Mouse (Mus musculus): ENCODE results near the gene Pde4dip. TPM values are rescaled to one million over a fixed set of nuclear protein-coding genes. Genes with fewer than 3 reads are reported as not detected.

The Pde4dip gene
- total RNA-seq (2015) (4.7 and 4.8 TPM in 2 replicates), total RNA-seq (2017) (6.7 and 7.8 TPM in 2 replicates)

DNA sequence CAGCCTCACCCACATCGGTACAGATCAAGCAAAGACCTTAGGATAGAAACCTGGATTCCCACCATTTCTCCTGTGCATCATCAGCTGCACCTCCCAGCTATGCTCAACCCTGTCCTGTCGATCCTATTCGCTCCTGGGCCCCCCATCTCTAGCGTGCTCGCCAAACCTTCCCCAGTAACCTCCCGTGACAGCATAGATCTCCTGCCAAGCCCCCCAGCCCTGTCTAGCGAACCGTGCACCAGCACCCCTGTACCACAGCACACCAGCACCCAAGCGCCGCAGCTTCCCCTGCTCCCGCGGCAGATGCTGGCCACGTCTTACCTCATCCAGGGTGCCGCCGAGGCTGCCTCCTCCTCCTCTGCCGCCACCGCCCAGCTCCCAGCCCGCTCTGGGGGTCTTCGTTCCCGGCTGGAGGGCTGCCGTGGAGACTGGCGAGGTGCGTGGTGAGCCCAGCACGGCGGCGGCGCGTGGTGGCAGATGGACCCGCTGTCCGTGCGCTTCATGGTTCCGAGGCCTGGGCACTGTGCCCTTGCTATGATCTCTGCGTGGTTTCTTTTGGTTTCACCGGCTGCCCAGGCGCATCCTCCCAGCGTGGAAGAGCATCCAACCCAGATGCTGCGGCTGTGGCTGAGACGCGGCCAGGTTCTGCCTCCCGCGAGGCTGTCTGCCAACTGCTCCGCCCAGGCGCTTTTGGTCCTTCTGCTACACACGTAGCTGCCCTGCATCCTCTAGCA, at the start of gene Pde4dip:
TSS of gene Pde4dip (minus strand) at position 540 of the 734 bp plus-strand sequence.
- peak; percentile 38 for ATAC-seq (replicated peaks; ENCODE audit: poor library complexity)

- no peak for ATAC-seq (replicated peaks; ENCODE audit: poor library complexity)
These were observed 49.4 kb upstream of the Pde4dip start for GRCm38 (mm10) chr3:97937945-97938266.

- ATAC-seq (replicated peaks; ENCODE audit: poor library complexity): peak; percentile 21
These were observed 48.8 kb upstream of the Pde4dip start for GRCm38 (mm10) chr3:97937068-97937944.

DNA sequence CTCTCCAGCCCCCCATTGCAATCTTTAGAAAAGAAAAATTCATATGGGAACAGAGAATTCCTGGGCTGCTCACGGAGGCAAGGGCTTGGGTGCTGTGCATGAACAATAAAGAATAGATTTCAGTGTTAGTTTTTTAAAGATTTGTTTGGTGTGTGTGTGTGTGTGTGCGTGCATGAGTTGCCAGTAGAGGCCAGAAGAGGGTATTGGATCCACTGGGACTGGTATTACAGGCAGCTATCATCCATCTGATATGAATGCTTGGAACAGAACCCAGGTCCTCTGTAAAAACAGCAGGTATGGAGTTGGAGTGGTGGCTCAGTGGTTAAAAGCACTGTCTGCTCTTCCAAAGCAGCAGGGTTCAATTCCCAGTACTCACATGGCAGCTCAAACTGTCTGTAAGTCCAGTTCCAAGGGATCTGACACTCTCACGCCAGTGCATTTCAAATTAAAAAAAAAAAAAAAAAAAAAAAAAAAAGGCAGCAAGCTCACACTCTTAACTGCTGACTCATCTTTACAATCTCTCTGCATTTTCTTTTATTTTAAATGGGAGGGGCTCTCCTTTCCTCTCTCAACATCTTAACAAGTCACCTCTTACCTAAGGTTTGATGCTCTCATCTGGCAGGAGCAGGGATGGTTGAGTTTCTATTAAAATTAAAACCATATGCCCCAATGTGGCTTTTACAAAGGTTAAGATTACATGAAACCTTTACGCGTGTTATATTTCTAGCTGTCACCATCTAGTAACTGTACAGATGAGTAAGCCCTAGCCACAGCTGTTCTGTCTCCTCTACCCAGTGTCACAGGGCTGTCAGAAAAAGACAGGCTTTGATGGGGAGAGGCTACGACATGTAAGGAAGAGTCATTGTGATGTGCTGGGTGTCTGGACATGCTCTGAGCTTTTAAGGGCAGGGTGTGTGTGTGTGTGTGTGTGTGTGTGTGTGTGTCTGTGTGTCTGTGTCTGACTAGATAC, 46.1 kb upstream of the Pde4dip start:
- no peak for ATAC-seq (replicated peaks; ENCODE audit: poor library complexity)

- 0 out of 2 replicates have a peak, but pooled peaks have one; percentile 16 for ATAC-seq (replicated peaks; ENCODE audit: poor library complexity)
These were observed 45.3 kb upstream of the Pde4dip start for GRCm38 (mm10) chr3:97933811-97934210.

DNA sequence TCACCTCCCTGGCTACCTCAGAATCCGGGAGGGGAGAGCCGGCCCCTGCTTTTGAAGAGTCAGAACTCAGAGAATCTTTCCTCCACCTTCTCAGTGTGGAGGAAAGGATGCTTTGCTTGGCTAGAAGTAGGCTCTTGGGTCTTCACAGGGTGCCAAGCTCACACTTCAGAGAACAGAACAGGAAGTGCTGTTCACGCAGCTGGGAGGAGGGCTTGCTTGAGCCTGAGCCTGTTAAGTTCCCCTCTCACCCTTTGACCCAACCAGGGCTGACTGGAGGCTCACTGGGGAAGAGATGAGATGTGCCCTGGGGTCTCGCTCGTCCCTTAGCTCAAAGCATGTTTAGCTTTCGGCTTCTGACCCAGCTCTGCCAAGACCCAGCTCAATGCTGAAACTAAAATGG, 44.7 kb upstream of the Pde4dip start:
- ATAC-seq (replicated peaks; ENCODE audit: poor library complexity): peak; percentile 24

DNA sequence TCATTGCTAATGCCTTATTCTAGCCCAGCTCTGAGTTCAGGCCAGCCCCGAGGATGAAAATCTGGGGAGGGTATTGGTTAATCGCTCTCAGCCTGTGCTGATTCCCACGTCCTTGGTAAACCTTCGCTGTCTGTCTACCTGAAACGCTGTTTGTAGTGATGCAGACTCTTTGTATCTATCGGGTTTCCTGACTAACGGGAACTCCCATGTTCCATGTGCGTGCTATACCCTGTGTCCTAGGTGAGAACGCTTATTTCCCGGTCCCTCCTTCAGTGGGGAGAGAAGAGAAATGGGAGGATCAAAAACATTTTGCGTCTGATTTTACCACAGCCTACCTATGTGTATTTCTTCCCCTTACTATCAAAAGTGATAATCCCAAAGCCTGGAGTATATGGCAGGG, 44.3 kb upstream of the Pde4dip start:
- no peak for ATAC-seq (replicated peaks; ENCODE audit: poor library complexity)

DNA sequence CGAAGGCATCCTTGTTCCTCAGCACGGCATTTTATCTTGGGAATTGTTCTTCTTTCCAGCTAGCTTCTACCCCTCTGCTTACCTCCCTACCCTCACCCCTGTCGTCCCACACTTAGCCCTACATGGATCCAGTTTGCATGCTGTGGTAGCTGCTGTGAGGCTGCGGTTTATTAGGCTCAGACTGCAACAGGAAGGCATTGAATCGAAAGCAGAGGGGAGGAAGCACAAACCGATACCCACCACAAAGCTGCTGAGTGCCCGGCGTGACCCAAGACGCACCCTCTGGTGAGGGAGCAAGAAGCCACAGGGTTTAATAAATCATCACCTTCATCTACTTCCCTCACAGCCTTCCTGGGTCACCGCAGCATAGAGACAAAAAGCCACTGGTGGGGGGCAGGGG, 43.6 kb upstream of the Pde4dip start:
- peak; percentile 51 for ATAC-seq (replicated peaks; ENCODE audit: poor library complexity)

- ATAC-seq (replicated peaks; ENCODE audit: poor library complexity): peak; percentile 19; the same call in 1 of the 2 replicates
These were observed 42.9 kb upstream of the Pde4dip start for GRCm38 (mm10) chr3:97931310-97931885.

DNA sequence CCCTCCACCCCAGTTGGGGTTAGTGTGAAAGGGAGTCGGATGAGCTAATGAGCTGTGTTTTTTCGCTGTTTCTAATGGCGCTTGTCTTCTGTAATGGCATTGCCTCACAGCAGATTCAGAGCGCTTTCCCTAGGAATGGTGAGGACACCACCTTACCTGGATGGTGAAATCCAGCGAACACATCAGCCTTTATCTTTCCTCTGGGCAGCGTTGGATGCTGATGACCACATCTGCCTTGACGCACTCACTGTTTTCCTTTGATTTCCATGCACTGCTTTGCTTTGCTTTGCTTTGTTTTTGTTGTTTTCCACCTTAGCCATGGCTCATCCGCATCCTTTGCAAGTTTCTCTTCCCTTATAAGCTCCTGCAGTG, 42.3 kb upstream of the Pde4dip start:
- no peak for ATAC-seq (replicated peaks; ENCODE audit: poor library complexity)

GRCm38 (mm10) chr3:97930141-97930786, 41.8 kb upstream of the Pde4dip start:
- ATAC-seq (replicated peaks; ENCODE audit: poor library complexity): 0 out of 2 replicates have a peak, but pooled peaks have one; percentile 6

- ATAC-seq (replicated peaks; ENCODE audit: poor library complexity): peak; percentile 47
These were observed 40.7 kb upstream of the Pde4dip start for GRCm38 (mm10) chr3:97928968-97929858.

- ATAC-seq (replicated peaks; ENCODE audit: poor library complexity): no peak
These were observed 38.8 kb upstream of the Pde4dip start for GRCm38 (mm10) chr3:97927322-97927721.

DNA sequence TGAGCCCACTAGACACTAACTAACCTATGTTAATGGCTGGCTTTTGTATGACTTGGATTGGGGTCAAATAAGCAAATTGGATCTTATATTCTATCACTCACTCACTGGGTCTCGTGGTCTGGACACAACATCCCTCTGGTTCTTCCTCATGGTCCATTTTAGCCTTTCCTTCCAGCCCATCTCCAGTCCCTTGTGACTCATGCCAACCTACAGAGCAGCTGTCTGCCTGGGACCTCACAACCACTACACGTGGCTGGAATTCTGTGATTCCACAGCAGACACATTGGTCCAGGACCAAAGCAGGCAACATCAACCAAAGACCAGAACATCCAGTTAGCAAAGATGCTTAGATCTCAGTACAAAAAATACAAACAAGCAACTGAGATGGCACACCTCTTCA, 36.7 kb upstream of the Pde4dip start:
- no peak for ATAC-seq (replicated peaks; ENCODE audit: poor library complexity)

DNA sequence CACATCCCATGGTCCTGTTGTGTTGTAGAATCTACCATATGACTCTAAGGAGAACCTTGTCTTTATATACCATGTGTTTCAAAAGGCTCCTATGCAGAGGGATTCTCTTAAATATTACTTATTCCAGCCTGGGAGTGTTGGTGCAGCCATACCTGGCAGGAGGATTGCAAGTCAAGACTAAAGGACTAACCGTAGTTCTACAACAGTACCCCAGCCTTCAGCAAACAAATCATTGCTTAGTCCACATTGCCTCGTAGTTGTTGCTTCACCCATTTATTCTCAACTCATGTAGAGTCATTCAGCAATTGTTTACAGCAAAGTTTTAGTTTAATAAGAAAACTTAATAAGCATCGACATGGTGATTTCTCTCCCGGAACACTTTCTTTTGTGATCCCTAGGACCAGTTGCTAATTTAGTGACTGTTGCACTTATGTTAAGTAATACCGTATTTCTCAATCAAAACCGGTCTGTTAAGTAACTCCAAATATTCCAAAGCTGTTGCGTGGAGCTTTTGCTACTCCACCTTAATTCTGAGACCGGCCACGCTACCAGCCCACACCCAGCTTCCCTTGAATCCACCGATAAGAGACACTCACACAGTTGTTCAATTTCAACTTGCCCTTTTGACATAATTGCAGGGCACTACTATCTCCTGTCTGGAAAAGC, 30.5 kb upstream of the Pde4dip start:
- peak; percentile 71 for ATAC-seq (replicated peaks; ENCODE audit: poor library complexity)

- ATAC-seq (replicated peaks; ENCODE audit: poor library complexity): peak; percentile 42; the same call in 1 of the 2 replicates
These were observed 26.6 kb upstream of the Pde4dip start for GRCm38 (mm10) chr3:97915081-97915480.

DNA sequence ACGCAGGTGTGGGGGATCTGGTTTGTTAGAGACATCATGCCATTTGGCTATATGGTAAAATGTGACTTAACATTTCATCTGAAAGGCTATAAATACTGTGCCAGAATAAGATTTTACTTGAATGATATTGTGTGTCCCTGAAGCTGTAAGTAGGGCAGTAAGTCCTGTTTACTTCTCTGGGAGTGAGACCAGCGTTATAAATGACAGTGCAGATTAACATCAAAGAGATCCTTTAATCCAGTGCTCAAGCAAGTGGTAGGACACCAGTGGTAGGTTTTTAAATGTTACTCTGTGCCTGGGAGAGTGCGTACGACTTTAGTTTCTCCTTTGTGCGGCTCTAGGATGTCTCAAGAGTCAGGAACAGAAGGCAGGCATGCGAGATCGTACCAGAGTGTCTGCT, 22.6 kb upstream of the Pde4dip start:
- ATAC-seq (replicated peaks; ENCODE audit: poor library complexity): no peak

DNA sequence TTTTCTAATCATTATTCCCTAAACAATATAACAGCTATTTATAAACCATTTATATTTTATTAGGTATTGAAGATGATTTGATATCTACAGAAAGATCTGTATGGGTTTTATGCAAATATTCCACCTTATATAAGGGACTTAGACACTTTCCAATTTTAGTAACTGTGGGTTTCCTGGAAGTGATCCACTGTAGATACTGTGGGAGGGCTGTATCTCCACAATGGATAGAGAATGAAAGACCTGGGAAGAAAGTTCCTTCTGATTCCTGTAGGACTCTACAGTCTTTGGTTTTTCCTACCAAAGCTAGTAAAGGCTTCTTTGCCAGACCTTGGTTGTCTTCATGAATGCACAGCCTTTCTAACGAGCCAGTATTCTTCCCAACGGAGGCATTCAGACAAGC, 21.2 kb upstream of the Pde4dip start:
- ATAC-seq (replicated peaks; ENCODE audit: poor library complexity): no peak
